Mouse (Mus musculus) neural tube, embryonic 13.5 days (tissue): Measurements from ENCODE around the gene Pard3. TPM values are rescaled to one million over a fixed set of nuclear protein-coding genes. Genes with fewer than 3 reads are reported as not detected.

Experiments used
- polyA plus RNA-seq: library from polyadenylated mRNA; unstranded; fragments of >200 nt; fragmentation: Nextera tagmentation; extraction: Ambion mirVana; gene quantifications from 2 replicates; pipeline ENCODE4 v1.2.1, GENCODE M21; 2015

Pard3 gene
- polyA plus RNA-seq, 1 experiment from 2014 or later: 20.9 TPM

Other genes starting within 250 kb of the Pard3 start
- gene Tomm20, start 118.0 kb upstream of the Pard3 start, polyA plus RNA-seq: 201 and 211 TPM in 2 replicates
- 26.4 and 26.6 TPM in 2 replicates for gene Rbm34, start 92.8 kb upstream of the Pard3 start, polyA plus RNA-seq